Mouse (Mus musculus) lung, embryonic 14.5 days (tissue): ENCODE data around the gene Fbl. TPM values are rescaled to one million over a fixed set of nuclear protein-coding genes. Genes with fewer than 3 reads are reported as not detected.

Source experiments
- ATAC-seq: fragments of 200-750 bp; cut with Nextera tagmentation; 2 replicates; pipeline ENCODE4 v1.8.0; 2017; ENCODE audit warnings: mild to moderate bottlenecking, moderate TSS enrichment, moderate library complexity; ENCODE audit not compliant: insufficient read depth
- DNase-seq: peaks from one replicate; pipeline ENCODE4 v3.0.0-alpha.2; 2015
- H3K27ac ChIP-seq: fragments of 300-500 bp; sonication (generic); 2 replicates; pipeline ENCODE4 v1.5.1; 2014; ENCODE audit warnings: low read depth, mild to moderate bottlenecking, moderate library complexity
- H3K27me3 ChIP-seq: fragments of 300-500 bp; sonication (generic); 2 replicates; pipeline ENCODE4 v1.6.1; 2014; ENCODE audit warnings: low read length, control low read depth; ENCODE audit not compliant: insufficient read depth
- H3K36me3 ChIP-seq: fragments of 300-500 bp; sonication (generic); 2 replicates; pipeline ENCODE4 v1.6.1; 2014; ENCODE audit warnings: control low read depth; ENCODE audit not compliant: insufficient read depth
- H3K4me1 ChIP-seq: fragments of 300-500 bp; sonication (generic); 2 replicates; pipeline ENCODE4 v1.6.1; 2014; ENCODE audit warnings: antibody characterized with exemption, control low read depth; ENCODE audit not compliant: insufficient read depth
- H3K4me2 ChIP-seq: fragments of 300-500 bp; sonication (generic); 2 replicates; pipeline ENCODE4 v1.6.1; 2014; ENCODE audit warnings: mild to moderate bottlenecking
- H3K4me3 ChIP-seq: fragments of 300-500 bp; sonication (generic); 2 replicates; pipeline ENCODE4 v1.5.1; 2014; ENCODE audit warnings: low read depth, low read length
- H3K9ac ChIP-seq: fragments of 300-500 bp; sonication (generic); 2 replicates; pipeline ENCODE4 v1.6.1; 2014
- H3K9me3 ChIP-seq: fragments of 300-500 bp; sonication (generic); 2 replicates; pipeline ENCODE4 v1.6.1; 2016; ENCODE audit warnings: low read depth, low read length, control low read depth
- CTCF ChIP-seq: IDR thresholded peaks from 2 replicates; pipeline ENCODE4 v1.5.1; 2016; ENCODE audit warnings: antibody characterized with exemption, low read depth
- WGBS: fragments of 180-500 bp; shearing (Covaris S2); extraction: QIAGEN DNeasy Blood & Tissue Kit; methylation state at CpG from one replicate; pipeline ENCODE4 v1.1.7; 2014; 5-methylcytosine and 5-hydroxymethylcytosine counted together
- polyA plus RNA-seq: library from polyadenylated mRNA; unstranded; fragments of >200 nt; fragmentation: Nextera tagmentation; extraction: Ambion mirVana; gene quantifications from 2 replicates; pipeline ENCODE4 v1.2.1, GENCODE M21; 2014

Fbl gene
- polyA plus RNA-seq, 1 experiment from 2014 or later: 50.9 TPM

GRCm38 (mm10) chr7:28159292-28159691, 10.2 kb upstream of the Fbl start:
- ATAC-seq (no peak), DNase-seq (no peak)
- WGBS: 28% methylated on average over 6 of the region's 6 CpGs
- no peaks in the 10 kb centered on the region for H3K4me1 ChIP-seq
- no peaks in the 10 kb centered on the region for H3K36me3 ChIP-seq
- no peak overlapping the region for H3K4me2 ChIP-seq
- H3K9ac ChIP-seq: no peak overlapping the region
- no peak overlapping the region for H3K4me3 ChIP-seq
- no peak overlapping the region for H3K27ac ChIP-seq
- H3K27me3 ChIP-seq: no peaks in the 10 kb centered on the region
- no peaks in the 10 kb centered on the region for H3K9me3 ChIP-seq
- no peak for TF ChIP-seq CTCF

GRCm38 (mm10) chr7:28159893-28160292, 9.6 kb upstream of the Fbl start:
- Histone ChIP-seq H3K4me3 (no peak overlapping the region), H3K27me3 (no peaks in the 10 kb centered on the region), H3K4me1 (no peaks in the 10 kb centered on the region), H3K36me3 (no peaks in the 10 kb centered on the region), H3K4me2 (no peak overlapping the region), H3K9ac (no peak overlapping the region), H3K9me3 (no peaks in the 10 kb centered on the region), H3K27ac (no peak overlapping the region)
- ATAC-seq (no peak), DNase-seq (no peak)
- 78% methylated on average over 3 of the region's 3 CpGs for WGBS
- no peak for TF ChIP-seq CTCF

GRCm38 (mm10) chr7:28161163-28161749, 8.3 kb upstream of the Fbl start:
- ATAC-seq (no peak), DNase-seq (no peak)
- H3K36me3 ChIP-seq: no peaks in the 10 kb centered on the region
- no peak for TF ChIP-seq CTCF
- H3K9me3 ChIP-seq: no peaks in the 10 kb centered on the region
- H3K4me3 ChIP-seq: no peak overlapping the region
- 50% methylated on average over 9 of the region's 9 CpGs for WGBS
- H3K27ac ChIP-seq: no peak overlapping the region
- H3K4me2 ChIP-seq: no peak overlapping the region
- no peak overlapping the region for H3K9ac ChIP-seq
- H3K27me3 ChIP-seq: no peaks in the 10 kb centered on the region
- no peaks in the 10 kb centered on the region for H3K4me1 ChIP-seq

GRCm38 (mm10) chr7:28165406-28165805, 4.1 kb upstream of the Fbl start:
- Histone ChIP-seq H3K4me3 (no peak overlapping the region), H3K36me3 (no peaks in the 10 kb centered on the region), H3K27ac (no peak overlapping the region), H3K27me3 (no peaks in the 10 kb centered on the region), H3K9ac (no peak overlapping the region), H3K4me1 (peaks cover 4% of the 10 kb centered on the region), H3K9me3 (no peaks in the 10 kb centered on the region), H3K4me2 (no peak overlapping the region)
- 78% methylated on average over 6 of the region's 6 CpGs for WGBS
- no peak for DNase-seq
- TF ChIP-seq CTCF: peak; percentile 18; the same call in 1 of the 2 replicates
- no peak for ATAC-seq

GRCm38 (mm10) chr7:28168320-28169115, 992 bp upstream of the Fbl start:
- Histone ChIP-seq H3K36me3 (no peaks in the 10 kb centered on the region), H3K9me3 (no peaks in the 10 kb centered on the region), H3K4me2 (peak overlapping the region; percentile 88), H3K4me1 (peaks cover 10% of the 10 kb centered on the region), H3K9ac (peak overlapping the region; percentile 81), H3K27ac (peak overlapping the region; percentile 58), H3K4me3 (peak overlapping the region; percentile 91), H3K27me3 (no peaks in the 10 kb centered on the region)
- WGBS: 5% methylated on average over 9 of the region's 9 CpGs
- DNase-seq: peak; percentile 84
- ATAC-seq: peak; percentile 39; the same call in 1 of the 2 replicates
- peak; percentile 87 for TF ChIP-seq CTCF

- H3K9ac ChIP-seq: no peak overlapping the region; the same call in 1 of the 2 replicates
- no peak for DNase-seq
- no peak for ATAC-seq
- no peak overlapping the region for H3K4me3 ChIP-seq
- no peak for TF ChIP-seq CTCF
- peaks cover 40% of the 10 kb centered on the region for H3K36me3 ChIP-seq
- peaks cover 8% of the 10 kb centered on the region for H3K4me1 ChIP-seq
- H3K27ac ChIP-seq: no peak overlapping the region
- 81% methylated on average over 4 of the region's 4 CpGs for WGBS
- no peaks in the 10 kb centered on the region for H3K9me3 ChIP-seq
- H3K4me2 ChIP-seq: no peak overlapping the region
- no peaks in the 10 kb centered on the region for H3K27me3 ChIP-seq
Observed at GRCm38 (mm10) chr7:28175358-28175757, 5.8 kb downstream of the Fbl start.

- TF ChIP-seq CTCF: no peak
- peak; percentile 90 for ATAC-seq
- H3K27me3 ChIP-seq: no peaks in the 10 kb centered on the region
- peak within 1 kb of the TSS; percentile 85 for H3K9ac ChIP-seq
- peak within 1 kb of the TSS; percentile 91 for H3K27ac ChIP-seq
- peaks cover 6% of the 10 kb centered on the region; the same call in 1 of the 2 replicates for H3K4me1 ChIP-seq
- H3K4me2 ChIP-seq: peak within 1 kb of the TSS; percentile 92
- peaks cover 72% of the 10 kb centered on the region for H3K36me3 ChIP-seq
- WGBS: 1% methylated on average over 25 of the region's 25 CpGs
- H3K9me3 ChIP-seq: no peaks in the 10 kb centered on the region
- H3K4me3 ChIP-seq: peak within 1 kb of the TSS; percentile 98
- DNase-seq: peak; percentile 99
Observed at GRCm38 (mm10) chr7:28179228-28179627, 9.7 kb downstream of the Fbl start, which contains the start of gene Dyrk1b. Gene Dyrk1b, plus strand, starts transcription at chr7:28179469.
